Mouse (Mus musculus) liver, embryonic 14.5 days (tissue): ENCODE results near the gene Zfp609.

Experiments used
- CTCF ChIP-seq: IDR thresholded peaks from 2 replicates; pipeline ENCODE4 v1.5.1; 2016; ENCODE audit warnings: antibody characterized with exemption, low read depth, control low read depth
- EP300 ChIP-seq: IDR thresholded peaks from 2 replicates; pipeline ENCODE4 v1.6.1; 2016; ENCODE audit warnings: antibody characterized with exemption, low read depth

- TF ChIP-seq CTCF (no peak), EP300 (no peak)
Observed at GRCm38 (mm10) chr9:65661493-65661892, 165.9 kb downstream of the Zfp609 start.
